Mouse (Mus musculus) CH12.LX (cell line): ENCODE data around the gene Cdr2.

Source experiments
- CTCF ChIP-seq, 2 experiments: IDR thresholded peaks in 1 of 2; conservative IDR thresholded peaks in 1 of 2; 2 replicates each; pipeline ENCODE4 v1.5.1; 2011 to 2012; ENCODE audit warnings: low read depth in 2 of 2, low read length in 2 of 2, improper control_type of control experiment in 1 of 2, inconsistent platforms in 1 of 2, mild to moderate bottlenecking in 1 of 2, moderate library complexity in 1 of 2
- KAT2A ChIP-seq: IDR thresholded peaks from 2 replicates; pipeline ENCODE4 v1.6.1; 2012; ENCODE audit warnings: low read length, improper control_type of control experiment, inconsistent platforms; ENCODE audit not compliant: insufficient replicate concordance
- POLR2A ChIP-seq: IDR thresholded peaks from 2 replicates; pipeline ENCODE4 v1.6.1; 2011; ENCODE audit warnings: low read depth, mild to moderate bottlenecking, improper control_type of control experiment, low read length

- TF ChIP-seq CTCF (conservative IDR thresholded peaks at IDR 0.05 in 1 of 2, IDR thresholded peaks at IDR 0.05 in 1 of 2; ENCODE audit: low read depth in 2 of 2, low read length in 2 of 2) = no peak
- no peak for TF ChIP-seq KAT2A
- no peak for TF ChIP-seq POLR2A
Measured at GRCm38 (mm10) chr7:121003793-121004418, 21.8 kb upstream of the Cdr2 start.
